Mouse (Mus musculus) cerebellum, adult 2 months (tissue): Measurements from ENCODE around the gene Slc22a18.

ENCODE experiments used
- CTCF ChIP-seq: fragments of 200-500 bp; IDR thresholded peaks from 2 replicates; pipeline ENCODE4 v1.5.1; 2011; ENCODE audit warnings: low read depth, mild to moderate bottlenecking, control low read depth, low read length, moderate library complexity, borderline replicate concordance; ENCODE audit not compliant: insufficient read depth
- POLR2A ChIP-seq: fragments of 200-500 bp; IDR thresholded peaks from 2 replicates; pipeline ENCODE4 v1.6.1; 2011; ENCODE audit warnings: low read length, control low read depth, borderline replicate concordance; ENCODE audit not compliant: insufficient read depth

- TF ChIP-seq CTCF (no peak), POLR2A (no peak)
These were observed 40.2 kb upstream of the Slc22a18 start for GRCm38 (mm10) chr7:143433331-143433730.
